Mouse (Mus musculus) C2C12 (cell line): Measurements from ENCODE around the gene Tlcd2. TPM values are rescaled to one million over a fixed set of nuclear protein-coding genes. Genes with fewer than 3 reads are reported as not detected.

Experiments
- H3K27me3 ChIP-seq: one replicate; pipeline ENCODE4 v1.6.1; 2011; ENCODE audit not compliant: control insufficient read depth, insufficient read depth, insufficient read length
- H3K36me3 ChIP-seq: one replicate; pipeline ENCODE4 v1.6.1; 2011; ENCODE audit not compliant: control insufficient read depth, insufficient read depth
- H3K4me3 ChIP-seq: one replicate; pipeline ENCODE4 v1.5.1; 2011; ENCODE audit warnings: mild to moderate bottlenecking, control low read depth; ENCODE audit not compliant: poor library complexity, insufficient read depth, severe bottlenecking
- H3K79me2 ChIP-seq: one replicate; pipeline ENCODE4 v1.6.1; 2011; ENCODE audit not compliant: control insufficient read depth, insufficient read depth
- H3K79me3 ChIP-seq: one replicate; pipeline ENCODE4 v1.6.1; 2011; ENCODE audit warnings: low read depth, control low read depth
- H3ac ChIP-seq: one replicate; pipeline ENCODE3; 2011; ENCODE audit warnings: low read depth; ENCODE audit not compliant: control insufficient read depth, insufficient read length
- CEBPB ChIP-seq: IDR thresholded peaks from one replicate; pipeline ENCODE4 v1.6.1; 2011; ENCODE audit warnings: low read depth, mild to moderate bottlenecking, control low read depth, moderate library complexity
- CTCF ChIP-seq: IDR thresholded peaks from one replicate; pipeline ENCODE4 v1.5.1; 2011; ENCODE audit not compliant: control insufficient read depth, insufficient read depth, insufficient read length
- FOSL1 ChIP-seq: IDR thresholded peaks from one replicate; pipeline ENCODE4 v1.8.0; 2011; ENCODE audit warnings: mild to moderate bottlenecking, low read length; ENCODE audit not compliant: poor library complexity, insufficient read depth, severe bottlenecking
- MAX ChIP-seq: IDR thresholded peaks from one replicate; pipeline ENCODE4 v1.6.1; 2011; ENCODE audit warnings: mild to moderate bottlenecking, control low read depth
- MYOD1 ChIP-seq: IDR thresholded peaks from one replicate; pipeline ENCODE4 v1.6.1; 2011; ENCODE audit warnings: low read depth; ENCODE audit not compliant: control insufficient read depth, insufficient read length
- MYOG ChIP-seq: IDR thresholded peaks from one replicate; pipeline ENCODE4 v1.6.1; 2011; ENCODE audit not compliant: control insufficient read depth, insufficient read length; ENCODE audit errors: extremely low read depth
- USF1 ChIP-seq: IDR thresholded peaks from one replicate; pipeline ENCODE4 v1.6.1; 2011; ENCODE audit warnings: low read depth, mild to moderate bottlenecking, control low read depth, moderate library complexity
- polyA plus RNA-seq: library from polyadenylated mRNA; unstranded; fragments of >200 nt; fragmentation: generic; extraction: Trizol; gene quantifications from one replicate; pipeline ENCODE4 v1.2.1, GENCODE M21; 2012; ENCODE audit warnings: missing spikeins

Tlcd2 gene
- polyA plus RNA-seq, 1 experiment: 1.5 TPM

GRCm38 (mm10) chr11:75422013-75422792 lies 39.3 kb upstream of the Tlcd2 start, which contains the start of gene Serpinf1:
Serpinf1 (minus strand) TSS chr11:75422701.
- peaks cover 25% of the 10 kb centered on the region for H3K79me3 ChIP-seq
- H3K4me3 ChIP-seq: peak within 1 kb of the TSS; percentile 59
- peaks cover 10% of the 10 kb centered on the region for H3K36me3 ChIP-seq
- H3K79me2 ChIP-seq: peaks cover 45% of the 10 kb centered on the region
- peak within 1 kb of the TSS; percentile 91 for H3ac ChIP-seq
- H3K27me3 ChIP-seq: no peaks in the 10 kb centered on the region
- TF ChIP-seq FOSL1: no peak
- peak; percentile 90 for TF ChIP-seq CEBPB
- TF ChIP-seq CTCF: no peak
- TF ChIP-seq MYOG: no peak
- TF ChIP-seq USF1: no peak
- TF ChIP-seq MAX: peak; percentile 54
- no peak for TF ChIP-seq MYOD1

- Histone ChIP-seq H3ac (no peak overlapping the region), H3K4me3 (no peak overlapping the region), H3K27me3 (no peaks in the 10 kb centered on the region), H3K79me2 (peaks cover 36% of the 10 kb centered on the region), H3K36me3 (peaks cover 3% of the 10 kb centered on the region), H3K79me3 (peaks cover 24% of the 10 kb centered on the region)
- TF ChIP-seq MYOG (no peak), MYOD1 (peak; percentile 71)
Observed at GRCm38 (mm10) chr11:75423091-75423490, 38.4 kb upstream of the Tlcd2 start.

GRCm38 (mm10) chr11:75424033-75424432 lies 37.5 kb upstream of the Tlcd2 start:
- Histone ChIP-seq H3ac (no peak overlapping the region), H3K79me2 (peaks cover 30% of the 10 kb centered on the region), H3K27me3 (no peaks in the 10 kb centered on the region), H3K79me3 (peaks cover 19% of the 10 kb centered on the region), H3K4me3 (no peak overlapping the region), H3K36me3 (no peaks in the 10 kb centered on the region)
- no peak for TF ChIP-seq FOSL1
- TF ChIP-seq CEBPB: no peak
- TF ChIP-seq CTCF: no peak
- TF ChIP-seq MYOG: no peak
- no peak for TF ChIP-seq MYOD1
- TF ChIP-seq MAX: no peak
- TF ChIP-seq USF1: no peak

GRCm38 (mm10) chr11:75424459-75424858 lies 37.1 kb upstream of the Tlcd2 start:
- H3ac ChIP-seq: no peak overlapping the region
- peaks cover 30% of the 10 kb centered on the region for H3K79me2 ChIP-seq
- H3K36me3 ChIP-seq: no peaks in the 10 kb centered on the region
- TF ChIP-seq FOSL1: no peak
- TF ChIP-seq USF1: no peak
- TF ChIP-seq MAX: no peak
- TF ChIP-seq MYOD1: no peak
- no peak for TF ChIP-seq CTCF
- no peak for TF ChIP-seq CEBPB
- TF ChIP-seq MYOG: no peak
- H3K4me3 ChIP-seq: no peak overlapping the region
- peaks cover 19% of the 10 kb centered on the region for H3K79me3 ChIP-seq
- H3K27me3 ChIP-seq: no peaks in the 10 kb centered on the region

- Histone ChIP-seq H3K79me3 (no peaks in the 10 kb centered on the region), H3K27me3 (no peaks in the 10 kb centered on the region)
- TF ChIP-seq CTCF (no peak), USF1 (no peak), FOSL1 (no peak), MYOD1 (no peak), MYOG (no peak), CEBPB (no peak)
Observed at GRCm38 (mm10) chr11:75429019-75429705, 32.4 kb upstream of the Tlcd2 start.

GRCm38 (mm10) chr11:75431307-75431706 lies 30.2 kb upstream of the Tlcd2 start:
- no peaks in the 10 kb centered on the region for H3K36me3 ChIP-seq
- H3ac ChIP-seq: no peak overlapping the region
- no peaks in the 10 kb centered on the region for H3K79me2 ChIP-seq
- TF ChIP-seq MYOD1: no peak
- no peak for TF ChIP-seq USF1
- TF ChIP-seq FOSL1: no peak
- no peak for TF ChIP-seq CEBPB
- TF ChIP-seq MYOG: no peak
- no peak for TF ChIP-seq CTCF
- no peak for TF ChIP-seq MAX
- H3K27me3 ChIP-seq: no peaks in the 10 kb centered on the region
- no peak overlapping the region for H3K4me3 ChIP-seq
- H3K79me3 ChIP-seq: no peaks in the 10 kb centered on the region

More at GRCm38 (mm10) chr11:75429019-75429705, 32.4 kb upstream of the Tlcd2 start:
- Histone ChIP-seq H3ac (no peak overlapping the region), H3K79me2 (no peaks in the 10 kb centered on the region), H3K36me3 (no peaks in the 10 kb centered on the region), H3K4me3 (no peak overlapping the region)
